Mouse (Mus musculus) stomach, postnatal 0 days (tissue): Measurements from ENCODE around the gene Bcar3. TPM values are rescaled to one million over a fixed set of nuclear protein-coding genes. Genes with fewer than 3 reads are reported as not detected.

Source experiments
- ATAC-seq: fragments of 200-750 bp; cut with Nextera tagmentation; 2 replicates; pipeline ENCODE4 v1.8.0; 2017; ENCODE audit not compliant: low FRiP score, low TSS enrichment
- DNase-seq: peaks from one replicate; pipeline ENCODE4 v3.0.0-alpha.2; 2016; ENCODE audit warnings: low spot score
- H3K27ac ChIP-seq: fragments of 300-500 bp; sonication (generic); replicated peaks from 2 replicates; pipeline ENCODE4 v1.5.1; 2014; ENCODE audit warnings: mild to moderate bottlenecking, control low read depth
- H3K27me3 ChIP-seq: fragments of 300-500 bp; sonication (generic); 2 replicates; pipeline ENCODE4 v1.6.1; 2014; ENCODE audit warnings: low read length; ENCODE audit not compliant: control insufficient read depth, insufficient read depth
- H3K36me3 ChIP-seq: fragments of 300-500 bp; sonication (generic); 2 replicates; pipeline ENCODE4 v1.6.1; 2014; ENCODE audit warnings: low read length, mixed read lengths; ENCODE audit not compliant: control insufficient read depth, insufficient read depth
- H3K4me1 ChIP-seq: fragments of 300-500 bp; sonication (generic); replicated peaks from 2 replicates; pipeline ENCODE4 v1.6.1; 2014; ENCODE audit warnings: antibody characterized with exemption; ENCODE audit not compliant: control insufficient read depth, insufficient read depth
- H3K4me2 ChIP-seq: fragments of 300-500 bp; sonication (generic); replicated peaks from 2 replicates; pipeline ENCODE4 v1.6.1; 2014; ENCODE audit warnings: low read depth, mild to moderate bottlenecking, control low read depth, moderate library complexity
- H3K4me3 ChIP-seq: fragments of 300-500 bp; sonication (generic); 2 replicates; pipeline ENCODE4 v1.5.1; 2014; ENCODE audit warnings: low read depth, low read length, control low read depth
- H3K9ac ChIP-seq: fragments of 300-500 bp; sonication (generic); 2 replicates; pipeline ENCODE4 v1.6.1; 2014; ENCODE audit warnings: mild to moderate bottlenecking, low read length, control low read depth, mixed read lengths
- H3K9me3 ChIP-seq: fragments of 300-500 bp; sonication (generic); 2 replicates; pipeline ENCODE4 v1.6.1; 2016; ENCODE audit warnings: low read length; ENCODE audit not compliant: control insufficient read depth
- CTCF ChIP-seq: IDR thresholded peaks from 2 replicates; pipeline ENCODE4 v1.5.1; 2016; ENCODE audit warnings: antibody characterized with exemption, low read depth, mild to moderate bottlenecking, moderate library complexity
- EP300 ChIP-seq: optimal IDR thresholded peaks from 2 replicates; pipeline ENCODE3; 2016; ENCODE audit warnings: antibody characterized with exemption
- WGBS: fragments of 180-500 bp; shearing (Covaris S2); extraction: QIAGEN DNeasy Blood & Tissue Kit; methylation state at CpG from one replicate; pipeline ENCODE4 v1.1.7; 2014; 5-methylcytosine and 5-hydroxymethylcytosine counted together
- polyA plus RNA-seq: library from polyadenylated mRNA; unstranded; fragments of >200 nt; fragmentation: Nextera tagmentation; extraction: Ambion mirVana; gene quantifications from 2 replicates; pipeline ENCODE4 v1.2.1, GENCODE M21; 2015

The Bcar3 gene
- polyA plus RNA-seq, 1 experiment from 2014 or later, result 12.6 TPM

GRCm38 (mm10) chr3:122324528-122324927 is 30.6 kb downstream of the Bcar3 start:
- no peak for TF ChIP-seq CTCF
- no peak for TF ChIP-seq EP300
- WGBS, result 71% methylated on average over 3 of the region's 3 CpGs
- no peak overlapping the region for H3K9ac ChIP-seq
- H3K27ac ChIP-seq, result no peak overlapping the region
- ATAC-seq (peak; percentile 86), DNase-seq (peak; percentile 52)
- no peaks in the 10 kb centered on the region for H3K9me3 ChIP-seq
- H3K36me3 ChIP-seq, result no peaks in the 10 kb centered on the region
- no peak overlapping the region for H3K4me3 ChIP-seq
- H3K4me1 ChIP-seq, result no peaks in the 10 kb centered on the region
- no peaks in the 10 kb centered on the region for H3K27me3 ChIP-seq
- H3K4me2 ChIP-seq, result no peak overlapping the region

GRCm38 (mm10) chr3:122330484-122330883 is 36.5 kb downstream of the Bcar3 start:
- H3K27me3 ChIP-seq, result no peaks in the 10 kb centered on the region
- DNase-seq, result no peak

GRCm38 (mm10) chr3:122333493-122333892 is 39.6 kb downstream of the Bcar3 start:
- Histone ChIP-seq H3K4me2 (no peak overlapping the region), H3K27me3 (no peaks in the 10 kb centered on the region), H3K4me3 (no peak overlapping the region), H3K4me1 (peaks cover 2% of the 10 kb centered on the region; the same call in 1 of the 2 replicates), H3K36me3 (no peaks in the 10 kb centered on the region), H3K9me3 (no peaks in the 10 kb centered on the region), H3K27ac (no peak overlapping the region), H3K9ac (no peak overlapping the region)
- TF ChIP-seq CTCF, result no peak
- ATAC-seq (no peak), DNase-seq (no peak)
- WGBS, result 62% methylated on average over 4 of the region's 4 CpGs

More at GRCm38 (mm10) chr3:122330484-122330883, 36.5 kb downstream of the Bcar3 start:
- Histone ChIP-seq H3K36me3 (no peaks in the 10 kb centered on the region), H3K4me2 (no peak overlapping the region), H3K27ac (no peak overlapping the region), H3K9ac (no peak overlapping the region), H3K4me3 (no peak overlapping the region), H3K9me3 (no peaks in the 10 kb centered on the region), H3K4me1 (peaks cover 2% of the 10 kb centered on the region; the same call in 1 of the 2 replicates)
- TF ChIP-seq EP300, result no peak
- no peak for TF ChIP-seq CTCF
- 50% methylated on average over 12 of the region's 12 CpGs for WGBS
- ATAC-seq, result 0 out of 2 replicates have a peak, but pooled peaks have one; percentile 29

GRCm38 (mm10) chr3:122333902-122334301 is 40.0 kb downstream of the Bcar3 start:
- 60% methylated on average over 7 of the region's 7 CpGs for WGBS
- no peaks in the 10 kb centered on the region for H3K27me3 ChIP-seq
- no peaks in the 10 kb centered on the region for H3K36me3 ChIP-seq
- 0 out of 2 replicates have a peak, but pooled peaks have one; percentile 30 for ATAC-seq
- no peak overlapping the region for H3K4me3 ChIP-seq
- no peak for TF ChIP-seq CTCF
- no peak for TF ChIP-seq EP300
- no peak overlapping the region for H3K4me2 ChIP-seq
- no peak overlapping the region; the same call in 1 of the 2 replicates for H3K27ac ChIP-seq
- no peak for DNase-seq
- H3K4me1 ChIP-seq, result peaks cover 2% of the 10 kb centered on the region; the same call in 1 of the 2 replicates
- no peaks in the 10 kb centered on the region for H3K9me3 ChIP-seq
- H3K9ac ChIP-seq, result no peak overlapping the region

- Histone ChIP-seq H3K4me3 (no peak overlapping the region), H3K4me2 (no peak overlapping the region), H3K27me3 (no peaks in the 10 kb centered on the region), H3K9ac (no peak overlapping the region), H3K9me3 (no peaks in the 10 kb centered on the region), H3K27ac (no peak overlapping the region), H3K4me1 (peaks cover 2% of the 10 kb centered on the region; the same call in 1 of the 2 replicates), H3K36me3 (no peaks in the 10 kb centered on the region)
- no peak for ATAC-seq
- TF ChIP-seq EP300 (no peak), CTCF (no peak)
- 35% methylated on average over 7 of the region's 7 CpGs for WGBS
- DNase-seq, result no peak
Observed at GRCm38 (mm10) chr3:122334375-122334774, 40.4 kb downstream of the Bcar3 start.

- ATAC-seq, result no peak
- H3K4me2 ChIP-seq, result no peak overlapping the region
- no peaks in the 10 kb centered on the region for H3K9me3 ChIP-seq
- DNase-seq, result no peak
- no peak overlapping the region for H3K4me3 ChIP-seq
- H3K9ac ChIP-seq, result no peak overlapping the region
- TF ChIP-seq EP300 (no peak), CTCF (no peak)
- H3K27me3 ChIP-seq, result no peaks in the 10 kb centered on the region
- H3K27ac ChIP-seq, result no peak overlapping the region
- H3K4me1 ChIP-seq, result peaks cover 2% of the 10 kb centered on the region; the same call in 1 of the 2 replicates
- H3K36me3 ChIP-seq, result no peaks in the 10 kb centered on the region
- 72% methylated on average over 4 of the region's 4 CpGs for WGBS
Observed at GRCm38 (mm10) chr3:122336030-122336429, 42.1 kb downstream of the Bcar3 start.
